Mouse (Mus musculus): ENCODE measurements around the gene Gja5. TPM values are rescaled to one million over a fixed set of nuclear protein-coding genes. Genes with fewer than 3 reads are reported as not detected.

The Gja5 gene
- 1 to 10 TPM; 1.2 to 2.3 TPM for total RNA-seq (2021)

- intact Hi-C loops (cut with DNase I): loop anchor here (10.0 kb wide), 1 partner anchor 90 kb away; no protein-coding TSS in a partner anchor
- DNase-seq (ENCODE audit: low spot score in 2 of 2): no peak
Observed at GRCm38 (mm10) chr3:96904393-96904792, at the start of gene Gja5. Gene Gja5, plus strand, starts transcription at chr3:96904693.

DNA sequence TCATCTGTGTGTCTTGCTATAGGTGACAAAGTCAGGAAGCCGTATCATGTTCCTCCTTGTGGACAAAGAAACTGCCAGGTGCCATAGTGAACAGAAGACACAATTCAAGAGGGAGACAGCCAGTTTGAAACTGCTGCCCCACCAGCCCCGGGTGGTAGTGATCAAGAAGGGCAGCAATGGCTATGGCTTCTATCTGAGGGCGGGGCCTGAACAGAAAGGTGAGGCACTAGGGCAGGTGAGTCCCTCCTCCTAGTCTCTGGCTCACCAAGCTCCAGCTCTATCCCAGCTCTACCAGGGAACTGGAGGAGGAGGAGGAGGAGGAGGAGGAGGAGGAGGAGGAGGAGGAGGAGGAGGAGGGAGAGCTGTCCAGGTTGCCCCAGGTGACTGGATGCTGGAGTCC is 48.7 kb upstream of the Gja5 start:
- no peak for DNase-seq (ENCODE audit: low spot score in 2 of 2)
- intact Hi-C loops (cut with DNase I): no loop called here

GRCm38 (mm10) chr3:96860498-96860897 is 44.0 kb upstream of the Gja5 start:
- peak in 1 of 2 experiments; percentile 22 for DNase-seq (ENCODE audit: low spot score in 2 of 2)
- intact Hi-C loops (cut with DNase I): no loop called here

GRCm38 (mm10) chr3:96867863-96868262 is 36.6 kb upstream of the Gja5 start:
- intact Hi-C loops (cut with DNase I): no loop called here
- DNase-seq (ENCODE audit: low spot score in 2 of 2): no peak

DNA sequence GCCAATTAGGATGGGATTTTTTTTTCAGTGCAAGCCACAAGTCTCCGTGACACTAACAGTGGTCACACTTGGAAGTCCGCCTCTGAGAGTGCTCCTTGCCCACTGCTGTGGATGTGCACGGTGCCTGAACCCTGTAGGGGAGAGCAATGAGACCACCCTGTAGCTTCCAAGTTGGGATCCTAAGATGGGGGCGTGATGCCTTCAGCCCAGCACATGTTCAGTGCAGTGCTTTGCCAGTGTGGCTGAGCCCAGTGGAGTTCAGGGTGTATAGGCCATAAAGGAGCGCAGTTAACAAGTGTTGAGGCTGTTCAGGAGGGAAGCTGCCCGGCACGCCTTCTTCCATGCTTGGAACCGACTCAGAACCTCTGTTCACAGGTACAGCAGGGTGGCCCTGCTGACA is 35.9 kb upstream of the Gja5 start:
- no peak for DNase-seq (ENCODE audit: low spot score in 2 of 2)
- intact Hi-C loops (cut with DNase I): no loop called here

DNA sequence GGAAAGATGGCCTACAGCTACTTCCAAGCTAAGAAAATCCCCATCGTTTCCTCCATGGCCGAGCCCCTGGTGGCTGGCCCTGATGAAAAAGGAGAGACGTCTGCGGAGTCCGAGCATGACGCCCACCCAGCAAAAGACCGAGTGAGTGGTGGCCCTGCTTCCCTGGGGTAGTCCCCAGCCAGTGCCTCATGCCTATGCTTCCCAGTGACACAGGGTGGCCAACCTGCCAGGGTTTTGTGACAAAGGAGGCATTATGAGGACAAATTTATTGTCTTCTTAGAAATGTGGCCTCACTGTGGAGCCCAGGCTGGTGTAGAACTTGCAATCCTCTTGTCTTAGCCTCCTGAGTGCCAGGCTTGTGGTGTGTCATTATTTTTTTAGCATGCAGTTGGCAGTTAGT is 35.4 kb upstream of the Gja5 start:
- intact Hi-C loops (cut with DNase I): no loop called here

GRCm38 (mm10) chr3:96870270-96870669 is 34.2 kb upstream of the Gja5 start:
- DNase-seq (ENCODE audit: low spot score in 2 of 2): peak; percentile 27 to 47
- intact Hi-C loops (cut with DNase I): no loop called here

More for the DNA sequence above, 35.4 kb upstream of the Gja5 start:
- no peak for DNase-seq (ENCODE audit: low spot score in 2 of 2)

DNA sequence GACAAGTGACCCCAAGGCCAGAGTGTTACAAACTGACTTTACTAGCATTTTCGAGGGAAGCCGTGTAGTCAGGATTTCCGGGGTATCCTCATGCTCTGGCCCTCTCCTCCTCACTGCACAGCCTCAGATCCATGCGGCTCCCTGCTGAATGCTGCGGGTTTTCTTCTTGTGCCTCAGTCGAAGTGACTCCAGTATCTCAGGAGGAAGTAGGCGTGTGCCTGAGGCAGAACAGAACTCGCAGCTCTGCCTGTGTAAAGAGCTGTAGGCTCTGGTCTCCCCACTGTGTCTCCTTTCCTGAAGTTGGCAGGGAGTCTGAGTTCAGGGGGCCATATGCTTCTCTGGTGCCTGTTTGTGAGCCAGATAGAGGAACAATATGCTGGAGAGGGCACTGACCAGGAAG is 33.4 kb upstream of the Gja5 start:
- DNase-seq (ENCODE audit: low spot score in 2 of 2): no peak
- intact Hi-C loops (cut with DNase I): no loop called here

DNA sequence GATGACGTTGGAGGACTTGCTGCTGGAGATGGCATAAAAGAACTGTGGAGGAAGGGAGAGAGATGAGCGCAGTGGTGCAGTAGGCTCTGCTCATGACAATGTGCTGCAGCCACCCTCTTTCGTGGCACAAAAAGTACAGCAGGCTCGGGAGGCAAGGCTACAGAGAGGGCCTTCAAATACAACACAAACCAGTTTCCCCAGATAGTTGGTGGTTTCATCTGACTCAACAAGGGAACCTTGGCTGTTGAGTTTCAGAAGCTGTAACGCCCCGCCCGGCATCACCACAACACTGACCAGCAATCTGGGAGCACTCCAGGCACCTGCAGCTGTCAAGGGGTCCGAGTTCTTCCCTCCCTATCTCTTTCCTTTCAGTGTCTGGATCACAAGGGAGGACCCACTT is 32.0 kb upstream of the Gja5 start:
- intact Hi-C loops (cut with DNase I): no loop called here
- DNase-seq (ENCODE audit: low spot score in 2 of 2): no peak

DNA sequence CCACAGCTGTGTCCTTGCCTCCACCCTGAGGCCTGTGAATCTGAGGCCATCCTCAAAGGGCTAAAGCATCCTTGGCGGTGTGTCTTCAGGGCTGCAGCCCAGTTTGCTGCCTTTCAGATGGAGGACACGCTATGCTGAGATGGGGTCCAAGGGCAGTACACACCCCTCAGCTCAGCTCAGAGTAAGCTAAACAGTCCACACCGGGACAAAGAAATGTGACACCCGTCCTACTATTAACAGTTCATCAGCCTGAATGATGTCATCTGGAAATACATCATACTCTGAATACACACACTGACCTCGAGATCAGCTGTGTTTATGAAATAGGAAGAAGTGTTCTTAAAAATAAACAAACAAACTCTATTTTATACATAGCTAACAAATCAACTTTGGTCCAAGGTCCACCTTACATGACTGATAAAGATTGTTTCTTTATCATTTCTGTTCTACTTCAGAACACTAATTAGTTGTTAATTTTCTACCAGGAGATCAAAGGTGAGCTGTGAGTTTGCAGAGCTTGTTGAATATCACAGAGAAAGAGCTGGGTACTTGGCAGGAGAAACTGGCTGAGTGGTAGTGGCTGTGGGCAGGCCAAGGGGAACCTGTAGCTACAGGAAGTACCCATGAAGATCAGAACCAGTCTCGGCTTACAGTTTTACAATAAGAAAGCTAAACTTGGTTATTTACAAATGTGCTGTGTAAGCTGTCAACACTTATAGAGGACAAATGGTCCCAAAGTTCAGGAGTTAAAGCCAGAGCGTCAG is 29.5 kb upstream of the Gja5 start:
- DNase-seq (ENCODE audit: low spot score in 2 of 2): no peak
- intact Hi-C loops (cut with DNase I): no loop called here

DNA sequence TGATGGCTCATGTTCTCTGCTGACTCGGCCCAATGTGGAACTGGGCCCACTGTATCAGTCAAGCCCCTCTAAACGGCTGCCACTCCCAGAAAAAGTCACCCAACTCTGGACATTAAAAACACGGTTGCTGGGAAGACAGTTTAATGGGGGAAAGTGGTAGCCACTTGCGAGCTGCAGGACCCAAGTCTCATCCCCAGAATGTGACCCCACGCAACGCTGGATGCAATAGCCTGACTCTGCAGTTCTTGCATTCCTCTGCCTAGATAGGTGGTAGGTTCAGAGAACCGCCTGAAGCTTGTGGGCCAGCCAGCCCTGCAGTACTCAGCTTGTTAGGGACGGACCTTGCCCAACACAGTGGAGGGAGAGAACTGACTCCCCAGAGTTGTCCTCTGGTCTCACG is 25.0 kb upstream of the Gja5 start:
- DNase-seq (ENCODE audit: low spot score in 2 of 2): no peak
- intact Hi-C loops (cut with DNase I): no loop called here

GRCm38 (mm10) chr3:96880385-96880784 is 24.1 kb upstream of the Gja5 start:
- DNase-seq (ENCODE audit: low spot score in 2 of 2): no peak
- intact Hi-C loops (cut with DNase I): no loop called here

GRCm38 (mm10) chr3:96881557-96881956 is 22.9 kb upstream of the Gja5 start:
- intact Hi-C loops (cut with DNase I): no loop called here
- no peak for DNase-seq (ENCODE audit: low spot score in 2 of 2)

DNA sequence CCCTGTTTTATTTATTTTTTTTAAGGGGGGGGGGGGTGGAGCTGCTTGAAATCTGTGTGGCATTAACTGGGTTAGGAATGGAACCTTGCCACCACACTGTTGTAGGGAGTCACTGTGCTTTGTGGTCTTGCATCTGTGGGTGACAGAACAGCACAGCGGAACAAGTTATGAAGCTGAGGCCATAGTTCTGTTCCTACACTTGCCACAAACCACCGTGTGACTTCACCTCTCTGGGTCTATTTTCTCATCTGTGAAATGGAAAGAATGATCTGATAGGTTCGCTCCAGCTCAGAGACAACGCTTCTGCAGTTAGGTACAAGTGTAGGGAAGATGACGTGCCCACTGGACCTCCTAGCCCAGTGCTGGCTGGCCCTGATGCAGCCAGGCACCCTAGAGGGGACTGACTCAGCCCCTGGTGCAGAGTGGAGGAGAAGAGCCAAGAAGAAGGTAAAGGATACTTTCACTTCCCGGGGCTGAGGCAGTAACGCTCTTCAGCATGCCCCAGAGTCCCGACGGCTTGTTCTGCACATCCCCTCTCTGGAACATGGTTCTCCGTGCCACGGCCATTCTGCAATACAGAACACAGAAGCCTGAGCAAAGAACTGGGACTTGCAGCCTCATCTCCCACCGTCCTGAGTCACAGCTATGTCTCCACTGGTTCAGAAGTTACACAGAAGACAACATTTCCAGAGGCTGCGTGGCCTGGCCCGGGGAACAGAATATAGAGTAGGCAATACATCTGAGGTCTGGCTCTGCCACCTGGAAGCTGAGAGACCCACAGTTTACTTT is 22.2 kb upstream of the Gja5 start:
- DNase-seq (ENCODE audit: low spot score in 2 of 2): no peak
- intact Hi-C loops (cut with DNase I): no loop called here

- intact Hi-C loops (cut with DNase I): no loop called here
- no peak for DNase-seq (ENCODE audit: low spot score in 2 of 2)
Observed at GRCm38 (mm10) chr3:96883690-96884089, 20.8 kb upstream of the Gja5 start.

- DNase-seq (ENCODE audit: low spot score in 2 of 2): no peak
- intact Hi-C loops (cut with DNase I): loop anchor here (10.0 kb wide), 1 partner anchor 88 kb away; no protein-coding TSS in a partner anchor
Observed at GRCm38 (mm10) chr3:96902336-96902999, 2.0 kb upstream of the Gja5 start.

DNA sequence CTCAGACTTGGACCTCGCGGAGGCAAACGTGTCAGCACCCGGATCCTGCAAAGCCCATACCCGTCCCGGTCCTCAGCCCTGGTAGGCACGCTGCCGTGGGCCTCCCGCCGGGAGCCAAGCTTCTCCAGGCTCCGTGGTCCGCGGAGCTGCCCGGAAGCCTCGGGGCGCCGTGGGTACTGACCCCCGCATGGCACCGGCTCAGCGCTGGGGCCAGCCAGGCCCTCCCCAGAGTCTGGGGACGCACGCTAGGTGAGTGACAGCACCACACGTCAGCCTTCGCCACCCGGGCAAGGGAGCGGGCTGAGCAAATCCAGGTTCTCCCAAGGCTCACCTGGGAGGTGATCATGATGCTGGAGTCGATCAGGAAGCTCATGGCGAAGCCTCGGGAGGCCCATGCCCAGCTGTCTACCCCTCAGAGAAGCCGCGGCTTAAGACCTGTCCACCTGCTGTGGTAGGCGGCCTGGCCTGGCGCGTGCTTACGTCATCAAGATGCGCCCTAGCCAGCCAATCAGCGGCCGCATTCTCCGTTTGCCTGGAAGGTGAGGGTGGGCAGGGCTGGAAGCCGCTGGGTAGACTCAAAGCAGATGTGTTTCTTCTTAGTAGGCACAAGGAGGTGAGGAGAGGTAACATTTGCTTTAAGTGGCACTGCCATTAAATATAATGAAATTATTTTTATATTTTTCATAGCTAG is 503 bp downstream of the Gja5 start, which contains the start of gene Gpr89:
Gene Gpr89 (minus strand): TSS at position 496 of the 691 bp plus-strand sequence.
- intact Hi-C loops (cut with DNase I): loop anchor here (10.0 kb wide), 1 partner anchor 90 kb away; no protein-coding TSS in a partner anchor
- DNase-seq (ENCODE audit: low spot score in 2 of 2): peak; percentile 95 to 97

GRCm38 (mm10) chr3:96905592-96905991 is 1.1 kb downstream of the Gja5 start:
- intact Hi-C loops (cut with DNase I): loop anchor here (10.0 kb wide), 1 partner anchor 91 kb away; no protein-coding TSS in a partner anchor
- DNase-seq (ENCODE audit: low spot score in 2 of 2): no peak

DNA sequence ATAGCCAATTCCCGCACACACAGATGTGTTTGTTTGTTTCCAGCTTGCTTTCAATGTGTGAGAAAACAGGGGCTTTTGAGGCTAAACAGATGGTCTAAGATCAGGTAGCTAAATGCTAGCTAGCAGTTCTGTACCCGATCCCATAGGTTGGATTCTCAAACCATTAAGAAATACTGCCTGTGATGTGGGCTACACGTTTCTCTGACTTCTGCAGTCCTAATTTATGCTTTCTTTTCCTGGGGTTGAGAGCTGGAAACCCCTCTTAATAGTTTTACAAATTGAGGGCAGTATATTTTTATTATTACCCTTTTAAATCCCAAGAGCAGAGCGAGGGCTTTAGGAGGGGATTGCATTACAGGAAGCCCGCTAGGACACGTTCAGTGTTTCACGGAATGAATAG is 16.5 kb downstream of the Gja5 start:
- intact Hi-C loops (cut with DNase I): no loop called here
- DNase-seq (ENCODE audit: low spot score in 2 of 2): no peak

GRCm38 (mm10) chr3:96924631-96925030 is 20.1 kb downstream of the Gja5 start:
- intact Hi-C loops (cut with DNase I): no loop called here
- peak in 1 of 2 experiments; percentile 19 for DNase-seq (ENCODE audit: low spot score in 2 of 2)

All from left cerebral cortex, postnatal 25 days (tissue).